Mouse (Mus musculus) brain, embryonic 14.5 days (tissue): ENCODE data around the gene Nkapl.

ENCODE experiments used
- CTCF ChIP-seq: fragments of 200-500 bp; IDR thresholded peaks from 2 replicates; pipeline ENCODE4 v1.5.1; 2012; ENCODE audit warnings: inconsistent platforms, mild to moderate bottlenecking, moderate library complexity, borderline replicate concordance; ENCODE audit not compliant: insufficient read depth, insufficient read length; ENCODE audit errors: extremely low read depth
- POLR2A ChIP-seq: fragments of 200-500 bp; IDR thresholded peaks from 2 replicates; pipeline ENCODE4 v1.6.1; 2012; ENCODE audit warnings: mild to moderate bottlenecking, inconsistent platforms, borderline replicate concordance; ENCODE audit not compliant: poor library complexity, insufficient read depth, insufficient read length, severe bottlenecking; ENCODE audit errors: extremely low read depth

GRCm38 (mm10) chr13:21447856-21448614 is 20.3 kb downstream of the Nkapl start:
- TF ChIP-seq CTCF: no peak
- no peak for TF ChIP-seq POLR2A
